Mouse (Mus musculus) bone marrow, adult 2 months (tissue): Measurements from ENCODE around the gene Lypd1.

Source experiments
- CTCF ChIP-seq: fragments of 200-500 bp; IDR thresholded peaks from 2 replicates; pipeline ENCODE4 v1.5.1; 2011; ENCODE audit warnings: low read length, control low read depth; ENCODE audit not compliant: control insufficient read depth, insufficient read depth
- POLR2A ChIP-seq: fragments of 200-500 bp; IDR thresholded peaks from 2 replicates; pipeline ENCODE4 v1.6.1; 2011; ENCODE audit warnings: low read depth, mild to moderate bottlenecking, control low read depth, low read length, borderline replicate concordance; ENCODE audit not compliant: control insufficient read depth

DNA sequence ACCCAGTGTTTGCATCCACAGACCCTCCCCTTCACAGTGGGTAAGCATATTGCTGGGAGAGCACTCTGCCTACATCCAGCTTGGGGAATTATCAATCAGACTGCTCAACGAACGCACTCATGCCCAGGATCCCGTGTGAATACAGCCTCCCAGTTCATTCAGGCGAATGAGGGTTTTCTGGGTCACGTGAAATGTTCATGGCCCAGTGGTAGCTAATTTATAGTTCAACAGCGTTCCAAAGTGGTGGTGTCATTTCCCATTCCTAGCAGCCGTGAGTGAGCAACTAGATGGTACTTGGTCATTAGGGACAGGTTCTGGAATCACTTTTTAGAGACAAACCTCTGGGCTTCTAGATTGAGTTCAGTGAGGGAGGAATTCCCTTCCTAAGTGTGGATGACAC lies 91.8 kb downstream of the Lypd1 start:
- TF ChIP-seq CTCF (no peak), POLR2A (no peak)
